Mouse (Mus musculus) limb, embryonic 14.5 days (tissue): ENCODE measurements around the gene Dnah2. TPM values are rescaled to one million over a fixed set of nuclear protein-coding genes. Genes with fewer than 3 reads are reported as not detected.

Experiments
- ATAC-seq: fragments of 200-750 bp; cut with Nextera tagmentation; 2 replicates; pipeline ENCODE4 v1.8.0; 2017; ENCODE audit warnings: low read depth, moderate number of reproducible peaks, moderate TSS enrichment; ENCODE audit not compliant: low FRiP score
- DNase-seq: peaks from one replicate; pipeline ENCODE4 v3.0.0-alpha.2; 2015; ENCODE audit warnings: low spot score
- H3K27ac ChIP-seq: fragments of 300-500 bp; sonication (generic); replicated peaks from 2 replicates; pipeline ENCODE4 v1.5.1; 2014; ENCODE audit warnings: low read depth, mild to moderate bottlenecking, low read length, moderate library complexity, mixed read lengths
- H3K27me3 ChIP-seq: fragments of 300-500 bp; sonication (generic); 2 replicates; pipeline ENCODE4 v1.6.1; 2014; ENCODE audit warnings: low read length, mixed read lengths; ENCODE audit not compliant: control insufficient read depth, insufficient read depth
- H3K36me3 ChIP-seq: fragments of 300-500 bp; sonication (generic); 2 replicates; pipeline ENCODE4 v1.6.1; 2014; ENCODE audit warnings: mild to moderate bottlenecking, low read length, moderate library complexity, mixed read lengths; ENCODE audit not compliant: control insufficient read depth, insufficient read depth
- H3K4me1 ChIP-seq: fragments of 300-500 bp; sonication (generic); 2 replicates; pipeline ENCODE4 v1.6.1; 2014; ENCODE audit warnings: antibody characterized with exemption, low read length, mixed read lengths; ENCODE audit not compliant: control insufficient read depth, insufficient read depth
- H3K4me2 ChIP-seq: fragments of 300-500 bp; sonication (generic); replicated peaks from 2 replicates; pipeline ENCODE4 v1.6.1; 2014; ENCODE audit warnings: low read depth, mild to moderate bottlenecking, low read length, moderate library complexity; ENCODE audit not compliant: severe bottlenecking
- H3K4me3 ChIP-seq: fragments of 300-500 bp; sonication (generic); replicated peaks from 2 replicates; pipeline ENCODE4 v1.5.1; 2014; ENCODE audit warnings: low read length
- H3K9ac ChIP-seq: fragments of 300-500 bp; sonication (generic); 2 replicates; pipeline ENCODE4 v1.6.1; 2014; ENCODE audit warnings: mild to moderate bottlenecking, low read depth, low read length, moderate library complexity; ENCODE audit not compliant: severe bottlenecking
- H3K9me3 ChIP-seq: fragments of 300-500 bp; sonication (generic); 2 replicates; pipeline ENCODE4 v1.6.1; 2016; ENCODE audit warnings: low read length; ENCODE audit not compliant: control insufficient read depth
- POLR2A ChIP-seq: fragments of 200-500 bp; IDR thresholded peaks from 2 replicates; pipeline ENCODE4 v1.8.0; 2012; ENCODE audit warnings: inconsistent platforms, mild to moderate bottlenecking, moderate library complexity, borderline replicate concordance; ENCODE audit not compliant: insufficient read depth, insufficient read length; ENCODE audit errors: extremely low read depth
- whole genome bisulfite sequencing: fragments of 180-500 bp; shearing (Covaris S2); extraction: QIAGEN DNeasy Blood & Tissue Kit; methylation state at CpG from one replicate; pipeline ENCODE4 v1.1.7; 2014; 5-methylcytosine and 5-hydroxymethylcytosine counted together
- polyA plus RNA-seq, 2 experiments: library from polyadenylated mRNA; depleted of rRNA in 1 of 2; stranded (reverse) in 1 of 2; unstranded in 1 of 2; fragments of >200 nt; fragmentation: Nextera tagmentation in 1 of 2; extraction: Ambion mirVana in 1 of 2; gene quantifications; 2 replicates each; pipeline versions ENCODE4 v1.2.1 to v1.2.3; 2012 to 2014

Dnah2 gene
- polyA plus RNA-seq, 2 experiments, result 4.2 to 4.7 TPM

DNA sequence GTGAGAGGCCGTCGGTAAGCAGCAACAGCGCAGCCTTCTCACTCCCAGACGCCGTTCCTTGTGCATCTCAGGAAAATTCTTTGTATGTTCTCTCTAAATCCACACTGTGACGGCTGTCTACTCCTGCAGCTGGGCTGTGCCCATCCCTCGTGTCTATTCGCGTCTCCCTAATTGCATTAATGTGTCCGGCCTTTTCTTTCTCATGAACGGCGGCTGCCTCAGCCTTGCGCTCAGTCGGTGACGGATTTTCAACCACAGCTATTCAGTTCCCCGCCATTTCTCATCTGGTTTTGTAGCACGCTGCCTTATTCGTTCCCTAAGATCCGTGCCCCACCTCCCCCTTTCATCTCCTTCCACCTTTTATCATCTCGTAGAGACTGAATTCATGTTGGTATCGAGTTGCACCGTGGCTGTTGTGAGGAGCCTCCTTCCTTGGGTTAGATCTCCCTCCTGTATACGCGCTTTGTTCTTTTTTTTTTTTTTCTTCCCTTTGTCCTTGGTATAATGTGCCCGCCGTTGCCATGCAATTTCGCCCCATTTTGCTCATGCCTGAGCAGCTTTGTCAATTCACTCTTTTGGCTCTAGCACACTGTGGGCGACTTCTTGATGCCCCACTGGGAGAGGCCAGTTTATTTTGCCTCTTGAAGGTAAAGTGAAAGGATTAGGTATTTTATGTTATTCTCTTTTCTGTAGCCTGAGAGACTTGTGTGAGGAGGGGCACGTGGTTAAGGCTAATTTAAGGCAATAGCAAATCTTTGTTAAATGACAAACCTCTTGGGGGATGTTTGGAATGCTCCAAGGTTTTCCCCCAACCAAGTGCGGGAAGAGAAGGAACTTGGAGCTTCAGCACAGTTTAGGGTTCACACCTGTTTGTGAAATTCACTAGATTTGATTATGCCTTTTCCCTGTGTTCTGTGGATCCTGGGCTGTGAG, 21.5 kb downstream of the Dnah2 start:
- Histone ChIP-seq H3K4me1 (peaks cover 11% of the 10 kb centered on the region; the same call in 1 of the 2 replicates), H3K9me3 (no peaks in the 10 kb centered on the region), H3K9ac (peak overlapping the region; percentile 53), H3K4me3 (peak overlapping the region; percentile 30), H3K36me3 (no peaks in the 10 kb centered on the region; the same call in 1 of the 2 replicates), H3K4me2 (peak overlapping the region; percentile 51), H3K27ac (peak overlapping the region; percentile 62), H3K27me3 (no peaks in the 10 kb centered on the region)
- ATAC-seq (peak; percentile 47; the same call in 1 of the 2 replicates), DNase-seq (peak; percentile 42)
- 5% methylated on average over 30 of the region's 30 CpGs for WGBS
- TF ChIP-seq POLR2A, result peak; percentile 45; the same call in 1 of the 2 replicates

DNA sequence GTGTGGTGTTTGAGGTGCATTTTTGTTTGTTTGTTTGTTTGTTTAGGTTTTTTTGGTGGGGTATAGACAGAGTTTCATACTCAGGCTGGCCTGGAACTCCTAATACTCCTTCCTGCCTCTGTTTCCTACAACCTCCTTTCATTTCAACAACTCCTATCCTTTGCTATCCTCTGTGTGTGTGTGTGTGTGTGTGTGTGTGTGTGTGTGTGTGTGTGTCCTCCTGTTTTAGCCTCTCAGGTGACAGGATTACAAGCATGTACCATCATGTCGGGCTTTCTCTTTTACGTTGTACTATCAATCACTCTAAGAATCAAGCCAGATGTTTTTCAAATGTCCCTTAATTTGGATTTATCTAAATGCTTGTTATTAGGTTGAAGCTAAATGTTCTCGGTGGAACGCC, 22.3 kb downstream of the Dnah2 start:
- H3K9ac ChIP-seq, result peak overlapping the region; percentile 53; the same call in 1 of the 2 replicates
- no peaks in the 10 kb centered on the region for H3K9me3 ChIP-seq
- 18% methylated on average over 4 of the region's 4 CpGs for WGBS
- H3K4me2 ChIP-seq, result peak overlapping the region; percentile 51
- ATAC-seq (no peak), DNase-seq (no peak)
- H3K27ac ChIP-seq, result peak overlapping the region; percentile 62
- H3K36me3 ChIP-seq, result no peaks in the 10 kb centered on the region; the same call in 1 of the 2 replicates
- TF ChIP-seq POLR2A, result no peak
- H3K27me3 ChIP-seq, result no peaks in the 10 kb centered on the region
- H3K4me1 ChIP-seq, result peaks cover 11% of the 10 kb centered on the region; the same call in 1 of the 2 replicates
- peak overlapping the region; percentile 30 for H3K4me3 ChIP-seq

DNA sequence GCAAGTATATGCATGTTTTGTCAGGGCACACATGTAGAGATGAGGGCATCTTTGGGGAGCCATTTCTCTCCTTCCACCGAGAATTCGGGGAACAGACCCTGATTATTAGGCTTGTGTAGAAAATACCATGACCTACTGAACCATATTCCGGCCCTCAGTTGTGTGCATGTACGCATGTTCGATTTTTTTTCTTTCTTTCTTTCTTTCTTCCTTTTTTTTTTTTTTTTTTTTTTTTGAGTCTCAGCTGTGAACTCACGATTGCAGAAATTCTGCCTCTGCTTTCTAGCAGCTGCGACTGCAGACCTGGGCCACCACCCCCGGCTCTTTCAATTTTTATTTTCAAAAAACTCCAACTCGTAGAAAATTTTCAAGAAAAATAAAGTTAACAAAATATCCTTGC, 23.2 kb downstream of the Dnah2 start:
- Histone ChIP-seq H3K4me1 (peaks cover 11% of the 10 kb centered on the region; the same call in 1 of the 2 replicates), H3K4me3 (no peak overlapping the region), H3K9me3 (no peaks in the 10 kb centered on the region), H3K27ac (no peak overlapping the region), H3K36me3 (no peaks in the 10 kb centered on the region; the same call in 1 of the 2 replicates), H3K4me2 (no peak overlapping the region), H3K9ac (no peak overlapping the region), H3K27me3 (no peaks in the 10 kb centered on the region)
- ATAC-seq (no peak), DNase-seq (no peak)
- no peak for TF ChIP-seq POLR2A
- WGBS, result 81% methylated on average over 9 of the region's 9 CpGs

DNA sequence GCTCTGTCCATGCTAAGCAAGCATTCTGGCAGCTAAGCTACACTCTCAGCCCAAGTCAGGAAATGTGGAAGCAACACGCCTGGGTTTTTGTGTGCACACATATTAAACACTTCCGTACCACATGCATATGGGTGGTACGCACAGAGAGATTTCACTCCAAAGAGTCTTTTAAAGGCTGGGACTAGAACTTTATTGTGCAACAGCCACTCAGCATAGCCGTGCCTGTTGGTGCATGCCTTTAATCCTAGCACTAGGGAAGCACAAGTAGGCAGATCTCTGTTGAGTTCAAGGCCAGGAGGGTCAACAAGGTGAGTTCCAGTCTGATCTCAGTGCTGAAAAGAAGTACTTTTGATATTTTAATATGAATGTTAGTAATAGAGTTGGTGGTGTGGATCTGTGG, 25.3 kb downstream of the Dnah2 start:
- no peak for ATAC-seq
- peaks cover 11% of the 10 kb centered on the region; the same call in 1 of the 2 replicates for H3K4me1 ChIP-seq
- TF ChIP-seq POLR2A, result no peak
- no peak overlapping the region for H3K4me3 ChIP-seq
- no peaks in the 10 kb centered on the region for H3K27me3 ChIP-seq
- DNase-seq, result no peak
- H3K9me3 ChIP-seq, result no peaks in the 10 kb centered on the region
- H3K36me3 ChIP-seq, result no peaks in the 10 kb centered on the region; the same call in 1 of the 2 replicates
- no peak overlapping the region for H3K9ac ChIP-seq
- 78% methylated on average over 4 of the region's 4 CpGs for WGBS
- no peak overlapping the region for H3K27ac ChIP-seq
- no peak overlapping the region for H3K4me2 ChIP-seq

DNA sequence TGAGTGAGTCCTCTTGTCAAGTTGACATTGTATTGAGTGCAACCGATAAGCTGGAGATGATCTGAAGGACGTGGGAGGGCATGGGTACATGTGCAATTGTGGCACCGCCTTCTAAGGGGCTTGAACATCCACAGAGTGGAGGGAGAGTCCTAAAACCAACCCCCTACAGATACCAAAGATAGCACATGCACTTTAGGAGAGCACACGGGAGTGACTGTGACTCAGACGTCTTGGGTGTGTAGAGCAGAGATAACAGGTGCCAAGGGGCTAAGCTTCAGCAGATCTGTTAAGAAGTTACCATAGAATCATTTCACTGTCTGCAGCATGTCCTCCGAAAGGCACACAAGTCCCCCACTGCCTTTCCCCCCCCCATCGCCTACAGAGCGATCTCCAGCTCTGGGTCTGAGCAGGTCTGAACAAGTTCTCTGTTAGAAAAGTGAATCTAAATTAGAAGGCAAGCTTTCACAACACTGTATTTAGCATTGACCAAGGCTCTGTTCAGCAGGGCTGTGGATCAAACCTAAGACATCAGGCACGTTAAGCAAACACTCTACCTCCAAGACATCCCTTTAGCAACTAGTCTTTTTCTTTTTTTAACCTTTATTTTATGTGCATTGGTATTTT, 27.3 kb downstream of the Dnah2 start:
- no peak overlapping the region for H3K27ac ChIP-seq
- no peak overlapping the region for H3K4me2 ChIP-seq
- DNase-seq (no peak), ATAC-seq (no peak)
- 81% methylated on average over 9 of the region's 9 CpGs for WGBS
- H3K9ac ChIP-seq, result no peak overlapping the region
- H3K27me3 ChIP-seq, result no peaks in the 10 kb centered on the region
- H3K4me1 ChIP-seq, result peaks cover 10% of the 10 kb centered on the region
- no peaks in the 10 kb centered on the region for H3K9me3 ChIP-seq
- no peaks in the 10 kb centered on the region; the same call in 1 of the 2 replicates for H3K36me3 ChIP-seq
- H3K4me3 ChIP-seq, result no peak overlapping the region
- no peak for TF ChIP-seq POLR2A
